Mouse (Mus musculus) cortical plate, adult 2 months (tissue): ENCODE measurements around the gene Osbpl10. TPM values are rescaled to one million over a fixed set of nuclear protein-coding genes. Genes with fewer than 3 reads are reported as not detected.

Experiments used
- H3K27ac ChIP-seq: fragments of 200-500 bp; 2 replicates; pipeline ENCODE4 v1.5.1; 2012; ENCODE audit warnings: low read length, control low read depth, inconsistent platforms; ENCODE audit not compliant: insufficient read depth
- H3K4me1 ChIP-seq: fragments of 200-500 bp; 2 replicates; pipeline ENCODE4 v1.6.1; 2011; ENCODE audit warnings: low read length; ENCODE audit not compliant: control insufficient read depth, insufficient read depth
- H3K4me3 ChIP-seq: fragments of 200-500 bp; 2 replicates; pipeline ENCODE4 v1.5.1; 2011; ENCODE audit warnings: mild to moderate bottlenecking, low read length, control low read depth; ENCODE audit not compliant: insufficient read depth
- CTCF ChIP-seq: fragments of 200-500 bp; IDR thresholded peaks from 2 replicates; pipeline ENCODE4 v1.5.1; 2011; ENCODE audit warnings: mild to moderate bottlenecking, control low read depth, low read length; ENCODE audit not compliant: insufficient read depth; ENCODE audit errors: extremely low read depth
- POLR2A ChIP-seq: fragments of 200-500 bp; IDR thresholded peaks from 2 replicates; pipeline ENCODE4 v1.6.1; 2011; ENCODE audit warnings: mild to moderate bottlenecking, low read length, control low read depth; ENCODE audit not compliant: insufficient read depth; ENCODE audit errors: extremely low read depth
- polyA plus RNA-seq: library from polyadenylated mRNA; depleted of rRNA; stranded (reverse); fragments of >200 nt; gene quantifications from 2 replicates; pipeline ENCODE4 v1.2.3, GENCODE M21; 2012

The Osbpl10 gene
- polyA plus RNA-seq, 1 experiment, result 21.1 TPM

- no peak overlapping the region for H3K4me3 ChIP-seq
- H3K4me1 ChIP-seq, result peaks cover 3% of the 10 kb centered on the region; the same call in 1 of the 2 replicates
- TF ChIP-seq POLR2A (no peak), CTCF (no peak)
- H3K27ac ChIP-seq, result no peak overlapping the region
Measured at GRCm38 (mm10) chr9:115201264-115201663, 222.9 kb downstream of the Osbpl10 start.

- no peak for TF ChIP-seq CTCF
- no peak for TF ChIP-seq POLR2A
- no peak overlapping the region for H3K27ac ChIP-seq
Measured at GRCm38 (mm10) chr9:115203136-115203535, 224.8 kb downstream of the Osbpl10 start.

GRCm38 (mm10) chr9:115205491-115205890 is 227.1 kb downstream of the Osbpl10 start:
- Histone ChIP-seq H3K27ac (no peak overlapping the region), H3K4me3 (no peak overlapping the region), H3K4me1 (peaks cover 2% of the 10 kb centered on the region; the same call in 1 of the 2 replicates)
- TF ChIP-seq CTCF, result no peak
- no peak for TF ChIP-seq POLR2A

More at GRCm38 (mm10) chr9:115203136-115203535, 224.8 kb downstream of the Osbpl10 start:
- H3K4me3 ChIP-seq, result no peak overlapping the region
- H3K4me1 ChIP-seq, result peaks cover 3% of the 10 kb centered on the region; the same call in 1 of the 2 replicates

- peaks cover 2% of the 10 kb centered on the region; the same call in 1 of the 2 replicates for H3K4me1 ChIP-seq
- no peak for TF ChIP-seq CTCF
- no peak for TF ChIP-seq POLR2A
- H3K27ac ChIP-seq, result no peak overlapping the region
- no peak overlapping the region for H3K4me3 ChIP-seq
Measured at GRCm38 (mm10) chr9:115206219-115206618, 227.8 kb downstream of the Osbpl10 start.

GRCm38 (mm10) chr9:115209737-115210136 is 231.4 kb downstream of the Osbpl10 start:
- no peak for TF ChIP-seq CTCF
- TF ChIP-seq POLR2A, result no peak

GRCm38 (mm10) chr9:115210535-115210934 is 232.2 kb downstream of the Osbpl10 start:
- no peak for TF ChIP-seq POLR2A
- TF ChIP-seq CTCF, result no peak
- H3K4me3 ChIP-seq, result no peak overlapping the region
- no peak overlapping the region for H3K27ac ChIP-seq
- H3K4me1 ChIP-seq, result no peaks in the 10 kb centered on the region

More at GRCm38 (mm10) chr9:115209737-115210136, 231.4 kb downstream of the Osbpl10 start:
- H3K4me1 ChIP-seq, result no peaks in the 10 kb centered on the region
- H3K4me3 ChIP-seq, result no peak overlapping the region
- no peak overlapping the region for H3K27ac ChIP-seq

- no peak overlapping the region for H3K4me3 ChIP-seq
- no peaks in the 10 kb centered on the region for H3K4me1 ChIP-seq
- TF ChIP-seq CTCF (no peak), POLR2A (no peak)
- H3K27ac ChIP-seq, result no peak overlapping the region
Measured at GRCm38 (mm10) chr9:115213755-115214264, 235.4 kb downstream of the Osbpl10 start.

GRCm38 (mm10) chr9:115214572-115215571 is 236.5 kb downstream of the Osbpl10 start:
- no peak for TF ChIP-seq CTCF
- TF ChIP-seq POLR2A, result no peak
- H3K4me1 ChIP-seq, result no peaks in the 10 kb centered on the region
- H3K27ac ChIP-seq, result no peak overlapping the region; the same call in 1 of the 2 replicates
- no peak overlapping the region for H3K4me3 ChIP-seq

GRCm38 (mm10) chr9:115215830-115216701 is 237.7 kb downstream of the Osbpl10 start:
- no peak overlapping the region for H3K4me3 ChIP-seq
- TF ChIP-seq POLR2A (no peak), CTCF (no peak)
- no peak overlapping the region for H3K27ac ChIP-seq
- H3K4me1 ChIP-seq, result no peaks in the 10 kb centered on the region
